Mouse (Mus musculus) stomach, embryonic 14.5 days (tissue): Measurements from ENCODE around the gene Atoh7. TPM values are rescaled to one million over a fixed set of nuclear protein-coding genes. Genes with fewer than 3 reads are reported as not detected.

Experiments
- ATAC-seq: fragments of 200-750 bp; cut with Nextera tagmentation; 2 replicates; pipeline ENCODE4 v1.8.0; 2017; ENCODE audit warnings: low read depth, moderate TSS enrichment; ENCODE audit not compliant: insufficient number of reproducible peaks, insufficient read depth, low FRiP score
- H3K27ac ChIP-seq: fragments of 300-500 bp; sonication (generic); 2 replicates; pipeline ENCODE4 v1.5.1; 2014; ENCODE audit warnings: mild to moderate bottlenecking, low read length, moderate library complexity, mixed read lengths
- H3K27me3 ChIP-seq: fragments of 300-500 bp; sonication (generic); 2 replicates; pipeline ENCODE4 v1.6.1; 2014; ENCODE audit warnings: low read length, control low read depth, mixed read lengths; ENCODE audit not compliant: control insufficient read depth, insufficient read depth
- H3K36me3 ChIP-seq: fragments of 300-500 bp; sonication (generic); 2 replicates; pipeline ENCODE4 v1.6.1; 2014; ENCODE audit warnings: mild to moderate bottlenecking, control low read depth, low read length, moderate library complexity, mixed read lengths; ENCODE audit not compliant: control insufficient read depth, insufficient read depth
- H3K4me1 ChIP-seq: fragments of 300-500 bp; sonication (generic); 2 replicates; pipeline ENCODE4 v1.6.1; 2014; ENCODE audit warnings: low read length, control low read depth, mixed read lengths; ENCODE audit not compliant: control insufficient read depth, insufficient read depth
- H3K4me2 ChIP-seq: fragments of 300-500 bp; sonication (generic); replicated peaks from 2 replicates; pipeline ENCODE4 v1.6.1; 2014; ENCODE audit warnings: low read depth, low read length, control low read depth
- H3K4me3 ChIP-seq: fragments of 300-500 bp; sonication (generic); 2 replicates; pipeline ENCODE4 v1.5.1; 2014; ENCODE audit warnings: low read depth, low read length, control low read depth
- H3K9ac ChIP-seq: fragments of 300-500 bp; sonication (generic); replicated peaks from 2 replicates; pipeline ENCODE4 v1.6.1; 2014; ENCODE audit warnings: low read depth, mild to moderate bottlenecking, control low read depth, low read length, moderate library complexity, mixed read lengths
- H3K9me3 ChIP-seq: fragments of 300-500 bp; sonication (generic); 2 replicates; pipeline ENCODE4 v1.6.1; 2016; ENCODE audit warnings: low read depth, low read length, control low read depth; ENCODE audit not compliant: control insufficient read depth
- WGBS: fragments of 180-500 bp; shearing (Covaris S2); extraction: QIAGEN DNeasy Blood & Tissue Kit; methylation state at CpG from one replicate; pipeline ENCODE4 v1.1.7; 2014; 5-methylcytosine and 5-hydroxymethylcytosine counted together
- polyA plus RNA-seq: library from polyadenylated mRNA; unstranded; fragments of >200 nt; fragmentation: Nextera tagmentation; extraction: Ambion mirVana; gene quantifications from 2 replicates; pipeline ENCODE4 v1.2.1, GENCODE M21; 2014

The Atoh7 gene
- polyA plus RNA-seq, 1 experiment from 2014 or later = not detected

- WGBS = 34% methylated on average over 11 of the region's 11 CpGs
- no peak for ATAC-seq
- Histone ChIP-seq H3K36me3 (no peaks in the 10 kb centered on the region), H3K4me2 (no peak overlapping the region), H3K9ac (no peak overlapping the region), H3K9me3 (no peaks in the 10 kb centered on the region), H3K4me3 (no peak overlapping the region), H3K27me3 (no peaks in the 10 kb centered on the region), H3K27ac (no peak overlapping the region), H3K4me1 (no peaks in the 10 kb centered on the region)
Measured at GRCm38 (mm10) chr10:63125343-63125742, 25.9 kb downstream of the Atoh7 start.

- no peak for ATAC-seq
- Histone ChIP-seq H3K9ac (no peak overlapping the region), H3K36me3 (no peaks in the 10 kb centered on the region), H3K27me3 (no peaks in the 10 kb centered on the region), H3K27ac (no peak overlapping the region), H3K4me1 (no peaks in the 10 kb centered on the region), H3K9me3 (no peaks in the 10 kb centered on the region), H3K4me3 (no peak overlapping the region), H3K4me2 (no peak overlapping the region)
- WGBS = 83% methylated on average over 4 of the region's 4 CpGs
Measured at GRCm38 (mm10) chr10:63126116-63126515, 26.7 kb downstream of the Atoh7 start.

GRCm38 (mm10) chr10:63127156-63127555, 27.7 kb downstream of the Atoh7 start:
- no peak overlapping the region for H3K9ac ChIP-seq
- no peak overlapping the region for H3K4me3 ChIP-seq
- no peaks in the 10 kb centered on the region for H3K4me1 ChIP-seq
- no peak overlapping the region for H3K4me2 ChIP-seq
- no peaks in the 10 kb centered on the region for H3K9me3 ChIP-seq
- no peaks in the 10 kb centered on the region for H3K27me3 ChIP-seq
- no peak overlapping the region for H3K27ac ChIP-seq
- H3K36me3 ChIP-seq = no peaks in the 10 kb centered on the region
- ATAC-seq = no peak
- 86% methylated on average over 6 of the region's 6 CpGs for WGBS

GRCm38 (mm10) chr10:63128256-63128655, 28.8 kb downstream of the Atoh7 start:
- H3K9ac ChIP-seq = no peak overlapping the region

GRCm38 (mm10) chr10:63130500-63130899, 31.0 kb downstream of the Atoh7 start:
- Histone ChIP-seq H3K9me3 (no peaks in the 10 kb centered on the region), H3K4me2 (no peak overlapping the region), H3K27ac (no peak overlapping the region), H3K27me3 (no peaks in the 10 kb centered on the region), H3K36me3 (no peaks in the 10 kb centered on the region), H3K4me1 (no peaks in the 10 kb centered on the region), H3K9ac (no peak overlapping the region), H3K4me3 (no peak overlapping the region)
- 65% methylated on average over 7 of the region's 7 CpGs for WGBS
- ATAC-seq = no peak

More at GRCm38 (mm10) chr10:63128256-63128655, 28.8 kb downstream of the Atoh7 start:
- Histone ChIP-seq H3K4me1 (no peaks in the 10 kb centered on the region), H3K36me3 (no peaks in the 10 kb centered on the region), H3K27me3 (no peaks in the 10 kb centered on the region), H3K4me2 (no peak overlapping the region), H3K27ac (no peak overlapping the region), H3K4me3 (no peak overlapping the region), H3K9me3 (no peaks in the 10 kb centered on the region)
- no peak for ATAC-seq
- WGBS = 60% methylated on average over 7 of the region's 7 CpGs

GRCm38 (mm10) chr10:63132356-63132755, 32.9 kb downstream of the Atoh7 start:
- Histone ChIP-seq H3K9me3 (no peaks in the 10 kb centered on the region), H3K27ac (no peak overlapping the region), H3K4me3 (no peak overlapping the region), H3K36me3 (no peaks in the 10 kb centered on the region), H3K4me2 (no peak overlapping the region), H3K4me1 (no peaks in the 10 kb centered on the region), H3K9ac (no peak overlapping the region), H3K27me3 (no peaks in the 10 kb centered on the region)
- ATAC-seq = no peak
- 82% methylated on average over 6 of the region's 6 CpGs for WGBS

- Histone ChIP-seq H3K4me1 (no peaks in the 10 kb centered on the region), H3K4me2 (no peak overlapping the region), H3K9ac (no peak overlapping the region), H3K36me3 (no peaks in the 10 kb centered on the region), H3K4me3 (no peak overlapping the region), H3K9me3 (no peaks in the 10 kb centered on the region), H3K27ac (no peak overlapping the region), H3K27me3 (no peaks in the 10 kb centered on the region)
- no peak for ATAC-seq
- WGBS = 91% methylated on average over 4 of the region's 4 CpGs
Measured at GRCm38 (mm10) chr10:63133326-63133725, 33.9 kb downstream of the Atoh7 start.

- Histone ChIP-seq H3K9me3 (no peaks in the 10 kb centered on the region), H3K36me3 (no peaks in the 10 kb centered on the region), H3K27ac (no peak overlapping the region), H3K4me3 (no peak overlapping the region), H3K4me1 (no peaks in the 10 kb centered on the region), H3K4me2 (no peak overlapping the region), H3K9ac (no peak overlapping the region), H3K27me3 (no peaks in the 10 kb centered on the region)
- no peak for ATAC-seq
- WGBS = 59% methylated on average over 12 of the region's 12 CpGs
Measured at GRCm38 (mm10) chr10:63135680-63136079, 36.2 kb downstream of the Atoh7 start.

- no peak overlapping the region for H3K9ac ChIP-seq
- 75% methylated on average over 6 of the region's 6 CpGs for WGBS
- H3K27me3 ChIP-seq = no peaks in the 10 kb centered on the region
- H3K4me1 ChIP-seq = no peaks in the 10 kb centered on the region
- no peaks in the 10 kb centered on the region for H3K36me3 ChIP-seq
- ATAC-seq = no peak
- H3K4me3 ChIP-seq = no peak overlapping the region
- H3K27ac ChIP-seq = no peak overlapping the region
- no peaks in the 10 kb centered on the region for H3K9me3 ChIP-seq
- no peak overlapping the region for H3K4me2 ChIP-seq
Measured at GRCm38 (mm10) chr10:63136436-63136835, 37.0 kb downstream of the Atoh7 start.
